Mouse (Mus musculus) heart, embryonic 14.5 days (tissue): ENCODE results near the gene Gch1. TPM values are rescaled to one million over a fixed set of nuclear protein-coding genes. Genes with fewer than 3 reads are reported as not detected.

Experiments
- ATAC-seq: fragments of 200-750 bp; cut with Nextera tagmentation; 2 replicates; pipeline ENCODE4 v1.8.0; 2017; ENCODE audit warnings: low read depth, moderate TSS enrichment; ENCODE audit not compliant: insufficient number of reproducible peaks, insufficient read depth, low FRiP score
- H3K27ac ChIP-seq, 2 experiments: fragments of 200-500 bp in 1 of 2; fragments of 300-500 bp in 1 of 2; sonication (generic) in 1 of 2; replicated peaks in 1 of 2; 2 replicates each; pipeline ENCODE4 v1.5.1; 2012 to 2014; ENCODE audit warnings: low read depth in 2 of 2, low read length in 2 of 2, control low read depth in 1 of 2, mild to moderate bottlenecking in 1 of 2, mixed read lengths in 1 of 2; ENCODE audit not compliant: control insufficient read depth in 1 of 2, insufficient read depth in 1 of 2
- H3K27me3 ChIP-seq: fragments of 300-500 bp; sonication (generic); 2 replicates; pipeline ENCODE4 v1.6.1; 2014; ENCODE audit warnings: mild to moderate bottlenecking, low read length, control low read depth; ENCODE audit not compliant: control insufficient read depth, insufficient read depth
- H3K36me3 ChIP-seq: fragments of 300-500 bp; sonication (generic); 2 replicates; pipeline ENCODE4 v1.6.1; 2014; ENCODE audit warnings: mild to moderate bottlenecking, control low read depth, low read length, mixed read lengths; ENCODE audit not compliant: control insufficient read depth, insufficient read depth
- H3K4me1 ChIP-seq, 2 experiments: fragments of 200-500 bp in 1 of 2; fragments of 300-500 bp in 1 of 2; sonication (generic) in 1 of 2; 2 replicates each; pipeline ENCODE4 v1.6.1; 2012 to 2014; ENCODE audit warnings: low read length in 2 of 2, control low read depth in 1 of 2, mixed read lengths in 1 of 2; ENCODE audit not compliant: control insufficient read depth in 2 of 2, insufficient read depth in 2 of 2
- H3K4me2 ChIP-seq: fragments of 300-500 bp; sonication (generic); 2 replicates; pipeline ENCODE4 v1.6.1; 2014; ENCODE audit warnings: mild to moderate bottlenecking, low read length
- H3K4me3 ChIP-seq, 2 experiments: fragments of 200-500 bp in 1 of 2; fragments of 300-500 bp in 1 of 2; sonication (generic) in 1 of 2; 2 replicates each; pipeline ENCODE4 v1.5.1; 2012 to 2014; ENCODE audit warnings: low read length in 2 of 2, mild to moderate bottlenecking in 2 of 2, control low read depth in 1 of 2, low read depth in 1 of 2, moderate library complexity in 1 of 2; ENCODE audit not compliant: control insufficient read depth in 1 of 2, insufficient read depth in 1 of 2
- H3K9ac ChIP-seq: fragments of 300-500 bp; sonication (generic); 2 replicates; pipeline ENCODE4 v1.6.1; 2014; ENCODE audit warnings: mild to moderate bottlenecking, low read length
- H3K9me3 ChIP-seq: fragments of 300-500 bp; sonication (generic); 2 replicates; pipeline ENCODE4 v1.6.1; 2016; ENCODE audit warnings: low read length, control low read depth; ENCODE audit not compliant: control insufficient read depth
- WGBS: fragments of 180-500 bp; shearing (Covaris S2); extraction: QIAGEN DNeasy Blood & Tissue Kit; methylation state at CpG from one replicate; pipeline ENCODE4 v1.1.7; 2014; 5-methylcytosine and 5-hydroxymethylcytosine counted together
- polyA plus RNA-seq: library from polyadenylated mRNA; unstranded; fragments of >200 nt; fragmentation: Nextera tagmentation; extraction: Ambion mirVana; gene quantifications from 2 replicates; pipeline ENCODE4 v1.2.1, GENCODE M21; 2014

Gch1 gene
- polyA plus RNA-seq, 1 experiment from 2014 or later, result 6.6 TPM

DNA sequence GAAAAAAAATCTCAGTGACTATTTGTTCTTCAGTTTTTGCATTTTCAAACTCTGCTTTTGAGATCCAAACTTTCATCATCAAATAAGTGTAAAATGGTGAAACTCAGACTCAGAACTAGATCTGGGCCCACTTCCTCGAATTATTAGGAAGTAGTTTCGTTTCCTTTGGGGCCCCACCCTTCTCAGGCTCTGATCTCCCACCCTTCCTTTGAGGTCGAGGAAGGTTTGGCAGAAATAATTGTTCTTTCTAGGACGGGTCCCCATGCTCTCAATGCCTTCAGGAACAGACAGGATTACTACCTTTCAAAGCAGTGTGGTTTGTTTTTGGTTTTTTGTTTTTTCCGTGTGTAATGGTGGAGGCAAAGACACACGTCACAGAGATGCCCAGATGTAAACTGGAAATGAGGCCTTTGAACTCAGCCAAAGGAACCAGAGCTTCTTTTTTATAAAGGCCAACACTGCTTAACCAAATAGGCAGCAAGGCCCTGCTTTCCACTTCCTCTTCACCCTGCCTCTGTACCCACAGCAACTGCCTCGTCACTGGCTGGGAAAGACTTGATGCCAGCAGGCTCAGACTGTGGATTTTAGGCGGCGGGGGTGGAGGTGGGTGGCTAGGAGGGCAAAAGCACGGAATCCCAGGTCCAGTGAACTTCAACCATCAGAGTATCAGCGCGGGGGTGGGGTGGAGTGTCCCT, 1.4 kb downstream of the Gch1 start:
- H3K4me1 ChIP-seq, result peaks cover 2 to 3% of the 10 kb centered on the region in 2 experiments; a peak in 3 of 4 replicates
- peak overlapping the region; percentile 98 for H3K4me2 ChIP-seq
- no peaks in the 10 kb centered on the region for H3K9me3 ChIP-seq
- no peak for ATAC-seq
- no peaks in the 10 kb centered on the region for H3K27me3 ChIP-seq
- H3K36me3 ChIP-seq, result no peaks in the 10 kb centered on the region
- H3K9ac ChIP-seq, result peak overlapping the region; percentile 31; the same call in 1 of the 2 replicates
- no peak overlapping the region for H3K27ac ChIP-seq
- H3K4me3 ChIP-seq, result peak overlapping the region; percentile 71 to 74
- 45% methylated on average over 12 of the region's 12 CpGs for WGBS

DNA sequence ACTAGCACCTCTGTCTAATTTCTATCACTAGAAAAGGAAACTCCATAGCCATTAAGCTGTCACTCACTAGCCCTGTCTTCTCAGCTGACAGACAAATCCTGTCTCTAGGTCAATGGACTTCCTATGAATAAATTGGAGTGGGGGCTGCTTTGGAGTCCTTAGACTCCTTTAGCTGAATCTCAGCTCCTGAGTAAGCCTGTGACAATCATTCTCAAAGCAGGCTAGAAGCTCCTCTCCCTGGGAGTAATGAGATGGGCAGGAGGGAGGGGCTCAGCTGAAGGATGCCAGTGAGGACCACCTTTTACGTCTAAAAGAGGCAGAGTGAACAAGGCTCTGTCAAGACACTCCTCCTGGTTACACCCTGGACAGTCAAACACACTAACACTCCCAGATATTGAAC, 2.0 kb downstream of the Gch1 start:
- Histone ChIP-seq H3K27ac (no peak overlapping the region), H3K4me2 (no peak overlapping the region), H3K4me3 (no peak overlapping the region), H3K36me3 (no peaks in the 10 kb centered on the region), H3K4me1 (peaks cover 2 to 3% of the 10 kb centered on the region in 2 experiments; a peak in 3 of 4 replicates), H3K9ac (no peak overlapping the region), H3K27me3 (no peaks in the 10 kb centered on the region), H3K9me3 (0 out of 2 replicates have a peak, but pooled peaks cover 3% of the 10 kb centered on the region)
- 69% methylated on average over 1 of the region's 1 CpGs for WGBS
- ATAC-seq, result no peak

DNA sequence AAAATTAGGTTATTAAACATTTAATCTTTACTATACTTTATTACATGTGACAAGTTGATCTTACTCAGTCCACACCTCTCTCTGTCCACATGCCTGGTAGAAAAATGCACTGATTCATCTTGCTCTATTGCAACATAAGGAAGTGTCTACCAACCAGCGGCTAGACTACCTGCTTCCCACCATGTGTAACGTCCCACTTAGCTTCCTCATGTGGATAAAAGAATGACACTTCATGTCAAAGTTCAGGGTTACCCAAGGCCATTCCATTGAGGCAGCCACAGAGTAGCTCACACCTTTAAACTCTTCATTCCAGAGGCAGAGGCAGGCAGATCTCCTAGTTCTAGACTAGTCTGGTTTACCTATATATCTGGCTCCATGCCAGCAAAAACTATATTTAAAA, 2.7 kb downstream of the Gch1 start:
- Histone ChIP-seq H3K4me2 (no peak overlapping the region), H3K9me3 (0 out of 2 replicates have a peak, but pooled peaks cover 3% of the 10 kb centered on the region), H3K4me3 (no peak overlapping the region), H3K36me3 (no peaks in the 10 kb centered on the region), H3K9ac (no peak overlapping the region), H3K27me3 (no peaks in the 10 kb centered on the region), H3K27ac (no peak overlapping the region), H3K4me1 (peaks cover 5 to 6% of the 10 kb centered on the region in 2 experiments)
- WGBS, result 82% methylated on average over 2 of the region's 2 CpGs
- no peak for ATAC-seq

DNA sequence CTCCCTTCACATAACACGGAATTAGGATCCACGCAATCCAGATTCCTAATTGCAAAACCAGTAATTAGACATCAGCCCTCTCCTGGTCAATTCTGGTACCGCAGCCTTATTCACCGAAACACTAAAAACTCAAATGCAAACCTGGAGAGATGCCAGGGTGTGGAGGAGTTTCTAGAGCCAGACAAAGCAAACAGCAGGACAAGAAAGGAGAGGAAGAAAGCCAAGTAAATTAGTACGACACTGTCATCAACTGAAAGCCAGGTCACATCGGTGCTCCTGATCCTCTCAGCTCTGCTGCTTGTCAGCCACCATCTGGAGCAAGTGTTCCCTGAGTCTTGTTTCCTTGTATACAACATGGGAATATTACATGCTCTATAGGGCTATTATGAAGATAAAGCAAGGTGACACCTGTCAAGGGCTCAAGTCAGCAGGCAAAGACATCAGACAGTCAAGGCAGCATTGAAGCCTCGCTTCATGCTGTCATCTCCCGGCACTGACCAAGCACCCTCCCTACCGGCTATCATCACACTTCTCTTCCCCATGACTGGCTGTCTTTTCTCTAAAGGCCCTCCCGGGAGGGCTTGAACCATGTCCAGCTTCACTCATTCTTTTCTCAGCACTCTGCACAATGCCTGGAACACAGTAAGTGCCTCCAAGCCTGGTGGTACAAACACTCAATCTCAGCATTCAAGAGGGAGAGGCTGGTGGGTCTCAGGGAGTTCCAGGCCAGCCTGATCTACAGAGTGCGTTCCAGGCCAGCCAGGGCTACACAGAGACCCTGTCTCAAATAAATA, 7.5 kb downstream of the Gch1 start:
- Histone ChIP-seq H3K9me3 (0 out of 2 replicates have a peak, but pooled peaks cover 3% of the 10 kb centered on the region), H3K27ac (no peak overlapping the region), H3K4me3 (no peak overlapping the region), H3K9ac (no peak overlapping the region), H3K36me3 (no peaks in the 10 kb centered on the region), H3K4me1 (peaks cover 3 to 10% of the 10 kb centered on the region in 2 experiments; a peak in 2 of 4 replicates), H3K27me3 (no peaks in the 10 kb centered on the region), H3K4me2 (no peak overlapping the region)
- 45% methylated on average over 11 of the region's 11 CpGs for WGBS
- ATAC-seq, result no peak

DNA sequence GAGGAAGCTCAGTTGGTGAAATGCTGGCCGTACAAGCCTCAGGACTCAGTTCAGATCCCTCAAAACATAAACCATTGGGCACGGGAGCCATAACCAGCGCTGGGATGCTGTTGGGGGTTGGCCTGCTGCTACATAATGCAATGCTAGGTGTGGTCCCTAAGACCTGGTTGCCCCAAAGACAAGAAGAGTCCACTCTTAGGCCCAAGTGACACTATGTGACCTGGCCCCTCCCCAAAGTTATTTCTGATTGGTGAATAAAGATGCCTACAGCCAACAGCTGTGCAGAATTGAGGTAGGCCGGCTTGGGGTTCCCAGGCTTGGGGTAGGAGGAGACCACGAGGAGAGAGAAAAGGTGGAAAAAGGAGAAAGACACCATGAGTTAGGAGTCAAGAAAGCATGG, 10.4 kb downstream of the Gch1 start:
- Histone ChIP-seq H3K4me3 (no peak overlapping the region), H3K4me1 (peaks cover 3 to 10% of the 10 kb centered on the region in 2 experiments; a peak in 2 of 4 replicates), H3K27me3 (no peaks in the 10 kb centered on the region), H3K9ac (no peak overlapping the region), H3K36me3 (no peaks in the 10 kb centered on the region), H3K9me3 (0 out of 2 replicates have a peak, but pooled peaks cover 3% of the 10 kb centered on the region), H3K4me2 (no peak overlapping the region), H3K27ac (no peak overlapping the region)
- WGBS, result 91% methylated on average over 5 of the region's 5 CpGs
- ATAC-seq, result no peak

DNA sequence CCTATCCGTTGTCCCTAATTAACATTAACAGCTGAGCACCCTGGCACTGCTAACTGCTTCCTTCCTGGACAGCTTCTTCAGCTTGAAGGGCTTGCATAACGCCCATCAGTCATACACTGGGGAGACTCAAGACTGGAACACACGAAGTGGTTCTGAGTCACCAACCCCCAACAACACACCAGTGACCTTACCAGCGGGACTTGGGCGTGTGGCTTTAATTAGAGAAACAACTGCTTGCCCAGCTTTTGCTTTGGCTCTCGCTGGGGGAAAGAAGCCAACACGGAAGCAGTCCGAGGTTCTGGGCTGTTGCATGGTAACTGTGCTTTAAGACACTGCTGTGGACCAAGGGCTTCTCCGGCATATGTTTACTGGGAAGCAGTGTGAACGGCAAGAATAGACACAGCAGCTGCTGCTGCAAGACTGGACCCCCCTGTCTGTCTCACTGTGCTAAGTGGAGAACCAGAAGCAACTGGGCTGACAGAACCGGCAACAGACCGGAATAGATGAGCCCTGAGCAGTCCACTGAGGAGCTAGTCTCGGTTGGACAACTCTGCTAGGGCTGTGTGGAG, 11.3 kb downstream of the Gch1 start:
- Histone ChIP-seq H3K9me3 (0 out of 2 replicates have a peak, but pooled peaks cover 3% of the 10 kb centered on the region), H3K36me3 (no peaks in the 10 kb centered on the region), H3K9ac (no peak overlapping the region), H3K27ac (no peak overlapping the region), H3K4me2 (peak overlapping the region; percentile 25; the same call in 1 of the 2 replicates), H3K4me1 (peaks cover 3 to 10% of the 10 kb centered on the region in 2 experiments; a peak in 2 of 4 replicates), H3K27me3 (no peaks in the 10 kb centered on the region), H3K4me3 (no peak overlapping the region)
- WGBS, result 55% methylated on average over 13 of the region's 13 CpGs
- ATAC-seq, result no peak

DNA sequence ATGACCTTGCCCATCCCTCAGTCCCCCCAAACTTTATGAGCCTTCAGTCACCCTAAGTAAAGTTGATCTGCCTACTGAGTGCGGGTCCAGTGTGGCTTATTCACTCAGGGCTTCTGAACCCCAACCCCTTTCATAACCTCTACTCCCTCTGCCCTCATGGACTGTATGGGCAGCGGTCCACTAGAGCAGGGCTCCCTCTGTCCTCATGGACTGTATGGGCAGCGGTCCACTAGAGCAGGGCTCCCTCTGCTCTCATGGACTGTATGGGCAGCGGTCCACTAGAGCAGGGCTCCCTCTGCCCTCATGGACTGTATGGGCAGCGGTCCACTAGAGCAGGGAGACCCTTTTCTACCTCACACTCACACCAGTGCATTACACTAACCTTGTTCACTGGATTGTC, 13.0 kb downstream of the Gch1 start:
- Histone ChIP-seq H3K4me2 (no peak overlapping the region), H3K9me3 (no peaks in the 10 kb centered on the region), H3K4me1 (peaks cover 0 to 6% of the 10 kb centered on the region in 2 experiments; a peak in 1 of 4 replicates), H3K36me3 (no peaks in the 10 kb centered on the region), H3K27ac (no peak overlapping the region), H3K9ac (no peak overlapping the region), H3K4me3 (no peak overlapping the region), H3K27me3 (no peaks in the 10 kb centered on the region)
- WGBS, result 91% methylated on average over 5 of the region's 5 CpGs
- ATAC-seq, result no peak
